Mouse (Mus musculus) spleen, postnatal 4 days (tissue): ENCODE results near the gene Ccdc57.

Experiments used
- DNase-seq, 2 experiments: peaks; one replicate each; pipeline ENCODE4 v3.0.0; 2022; ENCODE audit warnings: low spot score in 2 of 2

The Ccdc57 gene

GRCm38 (mm10) chr11:120951731-120952730 lies 19.4 kb upstream of the Ccdc57 start:
- peak; percentile 40 to 70 for DNase-seq

DNA sequence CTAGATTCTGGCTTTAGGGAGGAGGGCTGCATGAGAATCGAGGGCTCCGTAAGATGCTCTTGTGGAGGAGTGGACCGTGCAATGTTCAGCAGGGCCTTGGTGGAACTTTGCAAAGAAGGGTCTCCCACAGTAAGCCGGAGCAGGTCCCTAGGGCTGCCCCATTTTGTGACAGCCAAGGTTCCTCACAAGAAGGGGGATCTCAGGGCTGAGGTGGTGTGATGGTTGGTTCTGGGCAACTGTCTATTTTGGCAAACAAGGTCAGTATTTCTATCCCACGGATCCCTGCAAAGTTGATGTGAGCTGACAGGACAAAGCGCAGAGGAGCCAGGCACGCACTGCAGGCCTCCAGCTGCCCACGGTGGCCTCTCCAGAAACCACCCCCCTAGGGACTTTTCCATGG lies 18.6 kb upstream of the Ccdc57 start:
- peak in 1 of 2 experiments; percentile 67 for DNase-seq

GRCm38 (mm10) chr11:120950281-120951202 lies 17.9 kb upstream of the Ccdc57 start:
- peak; percentile 94 to 95 for DNase-seq

DNA sequence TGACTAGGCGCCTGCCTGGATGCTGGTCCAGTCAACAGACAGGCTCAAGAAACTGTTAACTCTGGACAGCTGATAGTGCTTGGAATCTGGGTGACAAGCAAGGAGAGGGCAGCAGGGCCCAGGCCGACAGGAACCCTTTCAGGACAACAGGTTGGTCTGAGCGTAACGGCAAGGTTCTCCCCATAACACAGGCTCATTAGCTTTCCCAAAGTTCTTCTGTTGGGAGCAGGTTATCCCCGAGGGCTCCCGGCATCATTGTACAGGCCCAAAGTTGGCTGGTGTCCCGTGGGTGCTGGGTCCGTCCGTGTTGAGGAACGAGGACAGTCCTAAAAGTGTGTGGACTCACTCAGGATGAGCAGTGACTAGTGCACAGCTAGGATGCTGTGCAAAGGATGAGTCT lies 17.2 kb upstream of the Ccdc57 start:
- no peak for DNase-seq

GRCm38 (mm10) chr11:120948861-120949851 lies 16.5 kb upstream of the Ccdc57 start:
- DNase-seq, result peak; percentile 50 to 81

DNA sequence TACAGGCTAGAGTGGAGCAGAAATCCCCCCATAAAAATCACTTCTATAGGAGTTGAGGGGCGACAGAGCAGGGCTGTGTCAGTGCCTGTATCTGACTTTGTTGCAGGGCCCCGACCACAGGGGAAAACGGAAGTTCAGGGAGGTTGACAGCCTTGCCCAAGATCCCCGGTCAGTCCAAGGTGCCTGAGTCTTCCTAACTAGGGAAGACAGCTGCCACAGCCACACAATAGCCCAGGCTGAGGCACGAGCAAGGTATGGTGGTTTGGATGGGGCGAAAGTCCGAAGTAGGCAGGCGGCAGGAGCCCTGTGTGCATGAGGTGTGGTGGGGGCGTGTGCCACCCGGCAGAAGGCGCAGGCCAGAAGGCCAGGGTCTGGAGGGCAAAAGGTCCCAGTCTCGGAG lies 15.7 kb upstream of the Ccdc57 start, which contains the start of gene Slc16a3:
Slc16a3 (plus strand) TSS at position 153 of the 400 bp plus-strand sequence.
- peak; percentile 40 to 70 for DNase-seq

- no peak for DNase-seq
Observed at GRCm38 (mm10) chr11:120945926-120946325, 13.3 kb upstream of the Ccdc57 start.

DNA sequence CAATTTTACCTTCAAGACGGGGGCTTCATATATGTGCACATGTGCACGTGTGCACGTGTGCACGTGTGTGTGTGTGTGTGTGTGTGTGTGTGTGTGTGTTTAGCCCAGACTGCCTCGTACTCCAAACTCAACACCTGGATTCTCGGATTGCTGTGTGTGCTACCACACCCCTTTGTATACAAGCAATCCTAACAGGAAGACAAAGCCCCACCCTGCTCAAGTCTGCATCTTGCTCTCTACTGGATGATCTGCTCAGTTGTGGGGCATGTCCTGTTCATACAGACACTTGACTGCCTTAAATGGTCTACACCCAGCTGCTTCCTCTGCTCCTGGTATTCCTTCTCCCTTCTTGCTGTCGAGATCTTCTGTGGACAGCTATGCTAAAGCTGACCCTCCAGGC lies 12.6 kb upstream of the Ccdc57 start:
- DNase-seq, result no peak

DNA sequence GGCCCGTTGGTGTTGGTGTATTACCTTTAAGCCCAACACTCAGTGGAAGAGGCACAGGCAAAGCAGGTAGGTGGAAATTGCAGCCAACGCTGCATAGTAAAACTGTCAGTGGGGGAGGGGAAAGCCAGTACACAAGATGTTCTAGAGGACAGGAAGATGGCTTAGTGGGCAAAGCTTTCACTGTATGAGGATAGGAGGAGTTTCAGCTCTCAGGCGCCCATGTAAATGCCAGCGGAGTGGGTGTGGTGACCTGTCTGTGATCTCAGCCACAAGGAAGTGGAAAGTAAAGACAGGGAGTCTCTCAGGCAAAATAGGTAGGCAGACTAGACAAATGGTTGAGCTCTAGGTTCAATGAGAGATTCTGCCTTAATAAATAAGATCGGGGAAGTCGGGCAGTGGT lies 8.3 kb upstream of the Ccdc57 start:
- DNase-seq, result no peak

GRCm38 (mm10) chr11:120939712-120940341 lies 7.2 kb upstream of the Ccdc57 start:
- DNase-seq, result no peak

GRCm38 (mm10) chr11:120938795-120939194 lies 6.1 kb upstream of the Ccdc57 start:
- no peak for DNase-seq

GRCm38 (mm10) chr11:120937976-120938375 lies 5.3 kb upstream of the Ccdc57 start:
- no peak for DNase-seq

DNA sequence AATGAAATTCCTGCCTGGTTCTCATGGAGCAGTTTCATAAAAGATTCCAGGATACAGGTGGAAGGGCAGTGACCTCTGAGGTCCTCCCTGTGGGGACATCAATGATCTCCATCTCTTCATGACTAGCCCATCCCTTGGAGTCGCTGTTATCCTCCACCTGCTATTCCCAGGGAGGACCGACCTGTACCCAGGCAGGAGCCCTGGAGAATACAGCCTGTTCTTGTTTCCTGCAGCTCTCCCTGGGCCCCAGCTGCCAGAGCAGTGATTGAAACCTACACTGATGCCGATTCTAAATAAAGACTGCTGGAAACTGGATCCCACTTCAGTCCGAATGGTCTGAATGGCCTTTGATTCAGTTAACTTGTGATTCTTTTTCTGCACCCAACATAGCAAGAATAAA lies 1.2 kb downstream of the Ccdc57 start:
- DNase-seq, result no peak

DNA sequence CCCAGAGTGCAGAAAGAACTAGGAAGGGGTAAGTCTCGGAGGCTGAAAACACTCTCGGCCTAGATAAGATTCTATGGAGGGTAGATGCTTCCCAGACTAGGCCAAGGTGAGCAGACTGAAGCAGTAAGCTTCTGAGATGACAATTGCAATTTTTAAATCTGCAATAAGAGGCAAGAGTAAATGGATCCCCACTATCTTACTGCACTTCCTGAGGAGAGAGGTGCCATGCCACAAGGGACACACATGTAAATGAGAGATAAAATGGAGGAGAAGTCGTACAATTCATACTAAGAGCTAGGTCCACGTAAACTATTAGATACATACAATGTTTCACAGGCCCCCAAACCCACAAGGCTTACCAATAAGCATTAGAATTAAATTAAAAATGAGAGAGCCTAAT lies 4.2 kb downstream of the Ccdc57 start:
- DNase-seq, result no peak

GRCm38 (mm10) chr11:120922528-120922927 lies 10.1 kb downstream of the Ccdc57 start:
- DNase-seq, result no peak

- DNase-seq, result no peak
Observed at GRCm38 (mm10) chr11:120917756-120918155, 14.9 kb downstream of the Ccdc57 start.

GRCm38 (mm10) chr11:120916477-120916876 lies 16.2 kb downstream of the Ccdc57 start:
- peak in 1 of 2 experiments; percentile 60 for DNase-seq

DNA sequence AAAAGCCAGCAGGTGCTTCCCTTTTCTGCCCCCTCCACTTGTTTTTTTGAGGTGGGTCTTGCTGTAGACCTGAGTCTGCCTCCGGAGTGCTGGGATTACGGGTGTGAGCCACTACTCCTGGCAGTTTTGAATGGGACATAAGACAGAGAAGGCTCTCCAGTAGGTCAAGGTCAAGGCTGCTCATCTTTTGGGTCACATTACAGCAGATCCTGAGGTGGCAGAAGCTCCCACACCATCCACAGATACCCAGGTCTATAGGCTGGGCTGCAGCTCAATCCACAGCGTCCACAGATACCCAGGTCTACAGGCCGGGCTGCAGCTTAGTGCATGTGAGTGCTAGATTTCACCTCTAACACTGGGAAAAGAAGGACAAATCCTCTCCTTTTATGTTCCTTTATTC lies 18.9 kb downstream of the Ccdc57 start:
- peak in 1 of 2 experiments; percentile 53 for DNase-seq

DNA sequence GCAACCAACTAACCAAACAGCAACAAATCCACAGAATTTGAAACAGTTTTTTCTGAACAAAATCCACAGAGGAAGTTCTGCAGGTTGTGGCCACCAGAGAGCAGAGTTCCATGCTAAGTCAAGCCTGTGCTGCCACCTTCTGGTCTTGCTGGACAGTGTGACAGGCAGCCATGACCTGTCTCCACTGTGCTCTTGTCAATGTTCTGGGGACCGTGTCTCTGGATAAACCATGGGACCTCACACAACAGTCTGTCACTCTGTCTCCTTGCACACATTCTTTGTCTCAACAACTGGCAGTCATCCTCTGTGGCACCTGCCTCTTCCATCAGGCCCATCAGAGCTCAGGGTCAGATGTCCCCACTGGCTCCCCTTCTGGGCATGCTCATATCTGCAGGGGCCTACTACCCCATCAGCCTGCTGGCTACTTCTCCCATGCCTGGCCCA lies 27.2 kb downstream of the Ccdc57 start:
- DNase-seq, result peak; percentile 79 to 89

DNA sequence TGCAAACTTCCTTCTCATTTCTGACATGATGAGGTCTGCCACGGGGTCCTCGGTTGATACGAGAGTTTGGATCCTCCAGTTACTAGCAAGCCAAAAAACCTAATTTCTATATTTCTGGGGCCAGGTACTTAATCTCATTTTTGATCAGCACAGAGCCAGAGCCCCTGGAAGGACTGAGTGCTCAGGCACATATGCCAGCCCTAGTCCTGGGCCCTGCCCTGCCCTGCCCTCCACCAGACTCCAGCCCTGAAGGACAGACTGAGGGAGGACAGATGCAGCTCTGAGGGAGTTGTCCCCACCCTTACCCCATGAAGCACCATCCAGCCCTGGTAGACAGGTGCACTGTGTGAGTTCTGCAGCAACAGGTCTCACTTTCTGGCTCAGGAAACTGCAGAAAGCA lies 28.1 kb downstream of the Ccdc57 start:
- DNase-seq, result peak in 1 of 2 experiments; percentile 55
